Mouse (Mus musculus) CH12.LX (cell line): Measurements from ENCODE around the gene Rassf10.

Source experiments
- BHLHE40 ChIP-seq: IDR thresholded peaks from 2 replicates; pipeline ENCODE4 v1.6.1; 2011; ENCODE audit warnings: mild to moderate bottlenecking, low read depth, low read length, improper control_type of control experiment
- CHD2 ChIP-seq: IDR thresholded peaks from 2 replicates; pipeline ENCODE4 v1.6.1; 2011; ENCODE audit warnings: low read length, improper control_type of control experiment
- CTCF ChIP-seq, 2 experiments: IDR thresholded peaks in 1 of 2; conservative IDR thresholded peaks in 1 of 2; 2 replicates each; pipeline ENCODE4 v1.5.1; 2011 to 2012; ENCODE audit warnings: low read depth in 2 of 2, low read length in 2 of 2, improper control_type of control experiment in 1 of 2, inconsistent platforms in 1 of 2, mild to moderate bottlenecking in 1 of 2, moderate library complexity in 1 of 2
- EP300 ChIP-seq: IDR thresholded peaks from 2 replicates; pipeline ENCODE4 v1.6.1; 2011; ENCODE audit warnings: low read length, improper control_type of control experiment
- JUN ChIP-seq: IDR thresholded peaks from 2 replicates; pipeline ENCODE4 v1.6.1; 2011; ENCODE audit warnings: low read depth, mild to moderate bottlenecking, low read length, improper control_type of control experiment, moderate library complexity; ENCODE audit not compliant: insufficient read depth
- MAFK ChIP-seq: IDR thresholded peaks from 2 replicates; pipeline ENCODE4 v1.6.1; 2011; ENCODE audit warnings: low read length, improper control_type of control experiment; ENCODE audit not compliant: insufficient replicate concordance
- NRF1 ChIP-seq: IDR thresholded peaks from 2 replicates; pipeline ENCODE4 v1.6.1; 2014; ENCODE audit warnings: low read depth, mild to moderate bottlenecking, inconsistent platforms, low read length, improper control_type of control experiment, moderate library complexity
- POLR2A ChIP-seq: IDR thresholded peaks from 2 replicates; pipeline ENCODE4 v1.6.1; 2011; ENCODE audit warnings: low read depth, mild to moderate bottlenecking, improper control_type of control experiment, low read length
- USF1 ChIP-seq: IDR thresholded peaks from 2 replicates; pipeline ENCODE4 v1.6.1; 2014; ENCODE audit warnings: low read depth, mild to moderate bottlenecking, inconsistent platforms, low read length, improper control_type of control experiment
- USF2 ChIP-seq: conservative IDR thresholded peaks from 2 replicates; pipeline ENCODE4 v1.6.1; 2011; ENCODE audit warnings: low read depth, low read length, improper control_type of control experiment
- ZC3H11A ChIP-seq: IDR thresholded peaks from 2 replicates; pipeline ENCODE4 v1.6.1; 2012; ENCODE audit warnings: low read depth, mild to moderate bottlenecking, inconsistent platforms, low read length, improper control_type of control experiment
- ZKSCAN1 ChIP-seq: IDR thresholded peaks from 2 replicates; pipeline ENCODE4 v1.6.1; 2012; ENCODE audit warnings: low read depth, inconsistent platforms, low read length, improper control_type of control experiment, borderline replicate concordance

- TF ChIP-seq CTCF (conservative IDR thresholded peaks at IDR 0.05 in 1 of 2, IDR thresholded peaks at IDR 0.05 in 1 of 2; ENCODE audit: low read depth in 2 of 2, low read length in 2 of 2) (no peak), MAFK (no peak), BHLHE40 (no peak), JUN (no peak), ZKSCAN1 (no peak), CHD2 (no peak), POLR2A (no peak), USF1 (no peak), NRF1 (no peak), EP300 (peak; percentile 31; the same call in 1 of the 2 replicates), USF2 (no peak), ZC3H11A (no peak)
Measured at GRCm38 (mm10) chr7:113005726-113006125, 52.0 kb downstream of the Rassf10 start.
